Mouse (Mus musculus) kidney, postnatal 0 days (tissue): Measurements from ENCODE around the gene Opa3. TPM values are rescaled to one million over a fixed set of nuclear protein-coding genes. Genes with fewer than 3 reads are reported as not detected.
"Not testable (repeated sequence)": the region's sequence is repeated elsewhere in the genome, so short reads cannot be mapped to it uniquely, and the experiment has no call there.

ENCODE experiments used
- ATAC-seq: fragments of 200-750 bp; cut with Nextera tagmentation; replicated peaks from 2 replicates; pipeline ENCODE4 v1.8.0; 2017; ENCODE audit warnings: low read depth, moderate number of reproducible peaks, moderate TSS enrichment, moderate library complexity; ENCODE audit not compliant: low FRiP score
- DNase-seq: peaks from one replicate; pipeline ENCODE4 v3.0.0-alpha.2; 2016; ENCODE audit warnings: low spot score
- H3K27ac ChIP-seq: fragments of 300-500 bp; sonication (generic); 2 replicates; pipeline ENCODE4 v1.5.1; 2014; ENCODE audit warnings: mild to moderate bottlenecking
- H3K27me3 ChIP-seq: fragments of 300-500 bp; sonication (generic); 2 replicates; pipeline ENCODE4 v1.6.1; 2014; ENCODE audit warnings: low read length, mixed read lengths; ENCODE audit not compliant: insufficient read depth
- H3K36me3 ChIP-seq: fragments of 300-500 bp; sonication (generic); 2 replicates; pipeline ENCODE4 v1.6.1; 2014; ENCODE audit warnings: low read length, mixed read lengths; ENCODE audit not compliant: insufficient read depth
- H3K4me1 ChIP-seq: fragments of 300-500 bp; sonication (generic); replicated peaks from 2 replicates; pipeline ENCODE4 v1.6.1; 2014; ENCODE audit warnings: antibody characterized with exemption, low read length, mixed read lengths; ENCODE audit not compliant: insufficient read depth
- H3K4me2 ChIP-seq: fragments of 300-500 bp; sonication (generic); 2 replicates; pipeline ENCODE4 v1.6.1; 2014; ENCODE audit warnings: mild to moderate bottlenecking, low read length, moderate library complexity, mixed read lengths
- H3K4me3 ChIP-seq: fragments of 300-500 bp; sonication (generic); replicated peaks from 2 replicates; pipeline ENCODE4 v1.5.1; 2014; ENCODE audit warnings: low read depth, low read length
- H3K9ac ChIP-seq: fragments of 300-500 bp; sonication (generic); 2 replicates; pipeline ENCODE4 v1.6.1; 2014; ENCODE audit warnings: low read depth, low read length
- H3K9me3 ChIP-seq: fragments of 300-500 bp; sonication (generic); replicated peaks from 2 replicates; pipeline ENCODE4 v1.6.1; 2016; ENCODE audit warnings: low read length, inconsistent platforms, mixed read lengths
- CTCF ChIP-seq: IDR thresholded peaks from 2 replicates; pipeline ENCODE4 v1.5.1; 2016; ENCODE audit warnings: antibody characterized with exemption, low read depth, mild to moderate bottlenecking, moderate library complexity
- WGBS: fragments of 180-500 bp; shearing (Covaris S2); extraction: QIAGEN DNeasy Blood & Tissue Kit; methylation state at CpG from one replicate; pipeline ENCODE4 v1.1.7; 2014; 5-methylcytosine and 5-hydroxymethylcytosine counted together
- polyA plus RNA-seq: library from polyadenylated mRNA; unstranded; fragments of >200 nt; fragmentation: Nextera tagmentation; extraction: Ambion mirVana; gene quantifications from 2 replicates; pipeline ENCODE4 v1.2.1, GENCODE M21; 2015

Opa3 gene
- polyA plus RNA-seq, 1 experiment from 2014 or later: 30.4 TPM

DNA sequence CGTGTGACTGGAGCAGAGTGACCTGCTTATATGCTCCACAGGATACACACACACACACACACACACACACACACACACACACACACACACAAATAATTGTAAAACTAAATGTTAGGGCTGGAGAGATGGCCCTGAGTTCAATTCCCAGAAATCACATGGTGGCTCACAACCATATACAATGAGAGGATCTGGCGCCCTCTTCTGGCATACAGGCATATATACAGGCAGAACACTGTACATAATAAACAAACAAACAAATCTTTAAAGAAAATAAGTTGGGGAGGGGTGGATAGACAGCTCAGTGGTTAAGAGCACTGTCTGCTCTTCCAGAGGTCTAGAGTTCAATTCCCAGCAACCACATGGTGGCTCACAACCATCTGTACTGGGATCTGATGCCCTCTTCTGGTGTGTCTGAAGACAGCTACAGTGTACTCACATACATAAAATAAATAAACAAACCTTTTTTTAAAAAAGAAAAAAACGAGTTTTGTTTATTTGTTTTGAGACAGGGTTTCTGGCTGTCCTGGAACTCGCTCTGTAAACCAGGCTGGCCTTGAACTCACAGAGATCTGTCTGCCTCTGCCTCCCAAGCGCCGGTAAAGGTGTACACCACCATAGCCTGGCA lies 53.7 kb downstream of the Opa3 start:
- not testable (repeated sequence) for H3K4me1 ChIP-seq, H3K36me3 ChIP-seq, ATAC-seq, H3K9ac ChIP-seq, H3K27ac ChIP-seq, H3K9me3 ChIP-seq
- peak; percentile 74 for DNase-seq
- peak overlapping the region; percentile 79 for H3K4me2 ChIP-seq
- WGBS: 41% methylated on average over 6 of the region's 6 CpGs
- peaks cover 35% of the 10 kb centered on the region for H3K27me3 ChIP-seq
- TF ChIP-seq CTCF: peak; percentile 78
- peak overlapping the region; percentile 46; the same call in 1 of the 2 replicates for H3K4me3 ChIP-seq

DNA sequence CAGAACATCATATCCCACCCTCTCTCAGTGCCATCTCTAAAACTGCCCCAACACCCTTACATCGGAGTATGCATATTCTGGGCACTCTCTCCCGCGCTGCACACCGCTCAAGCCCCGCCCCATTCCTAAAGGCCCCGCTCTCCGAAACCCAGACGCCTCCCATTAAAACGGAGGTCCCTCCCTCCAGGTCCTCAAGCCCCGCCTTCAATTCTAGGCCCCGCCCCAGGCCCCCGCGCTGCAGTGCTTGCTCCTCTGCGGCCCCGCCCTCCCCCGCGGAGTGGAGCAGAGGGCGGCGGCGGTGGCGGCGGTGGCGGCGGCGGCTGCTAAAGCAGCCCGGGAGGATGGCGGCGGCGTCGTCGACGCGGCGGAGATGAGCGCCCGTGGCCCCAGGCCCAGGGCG lies 54.3 kb downstream of the Opa3 start, which contains the start of gene Rtn2:
Gene Rtn2, plus strand, starts transcription at position 240 of the 400 bp plus-strand sequence.
- H3K27ac ChIP-seq: no peak within 1 kb of the TSS

GRCm38 (mm10) chr7:19282791-19283405 lies 54.8 kb downstream of the Opa3 start:
- WGBS: 1% methylated on average over 29 of the region's 35 CpGs
- ATAC-seq (peak; percentile 66), DNase-seq (peak; percentile 63)
- Histone ChIP-seq H3K9ac (peak overlapping the region; percentile 24; the same call in 1 of the 2 replicates), H3K36me3 (no peaks in the 10 kb centered on the region), H3K9me3 (no peaks in the 10 kb centered on the region), H3K4me3 (peak overlapping the region; percentile 46), H3K4me2 (peak overlapping the region; percentile 79), H3K4me1 (0 out of 2 replicates have a peak, but pooled peaks cover 4% of the 10 kb centered on the region), H3K27ac (no peak overlapping the region), H3K27me3 (peaks cover 33% of the 10 kb centered on the region)
- no peak for TF ChIP-seq CTCF

More for the DNA sequence above, 54.3 kb downstream of the Opa3 start, which contains the start of gene Rtn2:
- no peaks in the 10 kb centered on the region for H3K9me3 ChIP-seq
- H3K4me2 ChIP-seq: peak within 1 kb of the TSS; percentile 79
- 0 out of 2 replicates have a peak, but pooled peaks cover 4% of the 10 kb centered on the region for H3K4me1 ChIP-seq
- peaks cover 35% of the 10 kb centered on the region for H3K27me3 ChIP-seq
- H3K4me3 ChIP-seq: peak within 1 kb of the TSS; percentile 46
- TF ChIP-seq CTCF: no peak
- H3K9ac ChIP-seq: peak within 1 kb of the TSS; percentile 24; the same call in 1 of the 2 replicates
- DNase-seq: peak; percentile 86
- 1% methylated on average over 37 of the region's 37 CpGs for WGBS
- H3K36me3 ChIP-seq: no peaks in the 10 kb centered on the region
- peak; percentile 67 for ATAC-seq

DNA sequence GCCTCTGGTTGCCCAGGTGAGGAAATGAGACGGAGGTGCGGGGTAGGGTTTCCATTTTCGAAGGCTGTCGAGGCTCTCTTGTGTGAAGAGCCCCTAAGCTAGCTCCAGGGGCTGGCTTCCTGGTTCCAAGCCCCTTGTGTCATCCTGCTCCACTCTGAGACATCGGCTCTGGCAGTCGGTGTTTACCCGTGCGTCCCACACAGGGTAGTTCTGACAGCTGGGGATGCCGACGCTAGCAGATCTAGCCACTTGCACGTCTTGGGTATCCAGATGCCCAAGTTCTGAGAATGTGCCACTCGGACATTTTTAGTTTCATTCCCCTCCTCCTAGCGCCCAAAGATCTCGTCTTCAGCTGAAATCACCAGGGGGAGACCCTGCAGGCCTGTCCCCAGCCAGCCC lies 55.3 kb downstream of the Opa3 start:
- DNase-seq: no peak
- TF ChIP-seq CTCF: no peak
- Histone ChIP-seq H3K4me1 (0 out of 2 replicates have a peak, but pooled peaks cover 4% of the 10 kb centered on the region), H3K4me2 (peak overlapping the region; percentile 79), H3K27ac (no peak overlapping the region), H3K27me3 (peaks cover 28% of the 10 kb centered on the region), H3K9me3 (no peaks in the 10 kb centered on the region), H3K36me3 (no peaks in the 10 kb centered on the region), H3K9ac (no peak overlapping the region), H3K4me3 (peak overlapping the region; percentile 46; the same call in 1 of the 2 replicates)
- ATAC-seq: no peak
- WGBS: 41% methylated on average over 14 of the region's 14 CpGs

DNA sequence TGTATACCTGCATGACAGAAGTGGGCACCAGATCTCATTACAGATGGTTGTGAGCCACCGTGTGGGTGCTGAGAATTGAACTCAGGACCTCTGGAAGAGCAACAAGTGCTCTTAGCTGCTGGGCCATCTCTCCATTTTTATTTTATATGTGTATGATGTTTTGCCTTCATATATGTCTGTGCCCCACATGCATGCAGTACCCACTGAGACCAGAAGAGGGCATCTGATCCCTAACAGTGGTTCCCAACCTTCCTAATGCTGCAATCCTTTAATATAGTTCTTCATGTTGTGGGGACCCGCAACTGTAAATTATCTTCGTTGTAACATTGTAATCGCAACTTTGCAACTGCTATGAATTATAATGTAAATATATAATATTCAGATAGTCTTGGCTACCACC lies 56.6 kb downstream of the Opa3 start:
- ATAC-seq: no peak
- no peak overlapping the region for H3K9ac ChIP-seq
- H3K9me3 ChIP-seq: no peaks in the 10 kb centered on the region
- peak; percentile 68 for DNase-seq
- 0 out of 2 replicates have a peak, but pooled peaks cover 4% of the 10 kb centered on the region for H3K4me1 ChIP-seq
- no peak overlapping the region for H3K4me2 ChIP-seq
- no peak overlapping the region for H3K27ac ChIP-seq
- no peaks in the 10 kb centered on the region for H3K36me3 ChIP-seq
- WGBS: 23% methylated on average over 4 of the region's 4 CpGs
- H3K27me3 ChIP-seq: peaks cover 14% of the 10 kb centered on the region
- peak; percentile 84 for TF ChIP-seq CTCF
- H3K4me3 ChIP-seq: no peak overlapping the region

DNA sequence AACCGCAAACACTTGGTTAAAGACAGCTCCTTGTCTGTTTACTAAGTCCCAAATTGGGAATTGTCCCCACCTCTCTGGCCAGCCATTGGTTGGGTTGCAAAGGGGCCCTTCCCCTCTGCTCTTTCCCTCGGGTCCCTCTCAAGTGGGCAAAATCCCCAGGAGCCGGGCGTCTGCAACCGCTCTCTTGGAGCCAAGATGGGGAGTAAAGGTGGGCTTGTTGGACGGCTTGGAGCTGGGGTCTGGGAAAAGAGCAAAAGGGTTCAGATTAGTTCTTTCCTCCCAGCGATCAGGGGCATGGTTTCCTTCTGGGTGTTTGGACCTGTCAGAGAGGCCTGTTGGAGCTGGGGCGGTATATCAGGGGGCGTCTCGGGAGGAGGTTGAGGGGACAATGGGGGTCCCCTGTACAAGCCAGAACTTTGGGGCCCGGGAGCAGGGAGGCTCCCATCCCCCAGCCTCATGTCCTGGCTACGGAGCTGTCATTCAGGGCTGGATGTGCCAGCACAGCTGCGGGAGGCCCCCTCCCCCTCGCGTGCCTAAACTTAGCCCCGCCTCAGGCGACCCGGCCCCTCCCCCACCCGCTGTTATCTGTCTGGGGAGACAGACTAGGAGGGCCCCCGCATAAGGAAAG lies 62.9 kb downstream of the Opa3 start:
- no peaks in the 10 kb centered on the region for H3K36me3 ChIP-seq
- peak overlapping the region; percentile 31; the same call in 1 of the 2 replicates for H3K27ac ChIP-seq
- peak overlapping the region; percentile 47 for H3K9ac ChIP-seq
- H3K4me3 ChIP-seq: peak overlapping the region; percentile 42
- H3K4me2 ChIP-seq: peak overlapping the region; percentile 66
- no peak; the same call in 1 of the 2 replicates for ATAC-seq
- DNase-seq: peak; percentile 39
- TF ChIP-seq CTCF: no peak
- no peaks in the 10 kb centered on the region for H3K27me3 ChIP-seq
- H3K4me1 ChIP-seq: 0 out of 2 replicates have a peak, but pooled peaks cover 7% of the 10 kb centered on the region
- WGBS: 1% methylated on average over 20 of the region's 20 CpGs
- no peaks in the 10 kb centered on the region for H3K9me3 ChIP-seq
